Mouse (Mus musculus) CD4-positive, CD25-positive, alpha-beta regulatory T cell, adult 2 months (primary cell): ENCODE results near the gene Grpr.

ENCODE experiments used
- DNase-seq: peaks from one replicate; pipeline ENCODE4 v3.0.0-alpha.2; 2012; ENCODE audit warnings: low read depth, low spot score

Gene Grpr

DNA sequence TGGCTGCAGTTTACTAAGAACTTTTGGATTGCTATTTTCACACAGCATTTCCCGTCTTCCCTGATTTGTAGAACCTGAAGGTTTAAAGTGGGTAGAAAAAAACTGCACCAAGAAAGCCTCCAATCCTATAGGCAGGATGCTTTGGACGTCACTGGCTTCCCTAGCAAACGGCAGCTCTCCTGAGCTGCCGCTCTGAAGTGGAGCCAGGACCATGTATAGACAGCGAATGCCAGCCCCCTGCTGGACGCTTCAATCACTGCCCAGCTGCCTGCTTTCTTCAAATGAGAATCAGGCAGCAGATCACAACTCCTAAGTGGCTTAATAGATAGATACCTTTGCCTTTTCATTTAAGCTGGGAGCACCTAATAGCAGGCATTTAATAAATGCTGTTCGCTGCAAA is at the start of gene Grpr:
TSS of gene Grpr (minus strand) at position 12 of the 400 bp plus-strand sequence.
- peak; percentile 43 for DNase-seq

DNA sequence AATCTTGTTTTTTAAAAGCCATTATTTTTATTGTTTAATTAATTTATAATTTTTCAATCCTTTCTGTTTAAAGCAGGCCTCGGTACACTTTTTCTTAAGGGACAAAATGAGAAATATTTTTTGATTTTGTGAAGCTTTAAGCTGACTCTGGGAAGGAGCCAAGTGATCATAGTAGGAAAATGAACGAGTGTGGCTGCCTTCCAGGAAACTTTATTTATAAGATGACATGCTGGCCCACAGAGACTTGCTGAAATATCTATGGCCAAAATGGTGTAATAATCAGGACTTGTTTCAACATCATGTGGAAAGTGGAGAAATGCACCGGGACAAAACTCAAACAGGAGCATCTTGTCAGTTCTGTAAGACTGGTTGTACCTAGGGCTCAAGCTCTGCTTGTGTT is 11.0 kb upstream of the Grpr start:
- no peak for DNase-seq

DNA sequence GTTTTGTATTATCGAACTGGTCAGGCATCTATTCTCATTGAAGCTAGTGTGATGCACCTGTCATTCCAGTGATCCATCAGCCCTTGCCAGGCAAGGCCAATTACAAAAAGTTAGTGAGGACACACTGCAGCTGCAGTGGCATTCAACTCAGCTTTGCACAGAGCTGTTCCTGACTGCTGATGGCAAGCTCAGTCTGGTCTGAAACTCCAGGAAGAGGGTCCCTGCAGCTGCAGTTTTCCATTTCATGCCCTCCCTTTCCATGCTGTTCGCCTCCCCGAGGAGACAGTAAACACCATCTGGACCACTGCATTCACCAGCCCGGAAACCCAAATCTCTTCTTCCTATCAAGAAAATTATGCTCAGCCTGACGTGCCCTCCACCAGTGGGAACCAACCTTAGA is 2.4 kb downstream of the Grpr start:
- no peak for DNase-seq

DNA sequence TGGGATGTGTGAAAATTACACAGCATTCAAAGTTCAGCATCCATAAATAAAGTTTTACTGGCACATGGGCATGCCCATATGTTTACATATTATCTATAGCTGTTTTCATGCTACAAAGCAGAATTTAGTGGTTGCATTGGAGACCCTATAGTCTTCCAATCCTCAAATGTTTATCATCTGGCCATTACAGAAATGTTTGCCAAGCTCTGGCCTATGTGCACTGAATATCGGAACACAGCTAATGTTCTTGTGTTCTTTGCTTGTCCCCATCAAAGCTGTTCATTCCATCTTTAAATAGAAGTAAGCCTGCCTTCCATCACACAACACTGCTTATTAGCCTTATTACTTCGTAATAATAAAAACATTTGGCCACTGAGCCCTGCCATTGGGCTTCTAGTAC is 16.6 kb downstream of the Grpr start:
- DNase-seq = no peak

DNA sequence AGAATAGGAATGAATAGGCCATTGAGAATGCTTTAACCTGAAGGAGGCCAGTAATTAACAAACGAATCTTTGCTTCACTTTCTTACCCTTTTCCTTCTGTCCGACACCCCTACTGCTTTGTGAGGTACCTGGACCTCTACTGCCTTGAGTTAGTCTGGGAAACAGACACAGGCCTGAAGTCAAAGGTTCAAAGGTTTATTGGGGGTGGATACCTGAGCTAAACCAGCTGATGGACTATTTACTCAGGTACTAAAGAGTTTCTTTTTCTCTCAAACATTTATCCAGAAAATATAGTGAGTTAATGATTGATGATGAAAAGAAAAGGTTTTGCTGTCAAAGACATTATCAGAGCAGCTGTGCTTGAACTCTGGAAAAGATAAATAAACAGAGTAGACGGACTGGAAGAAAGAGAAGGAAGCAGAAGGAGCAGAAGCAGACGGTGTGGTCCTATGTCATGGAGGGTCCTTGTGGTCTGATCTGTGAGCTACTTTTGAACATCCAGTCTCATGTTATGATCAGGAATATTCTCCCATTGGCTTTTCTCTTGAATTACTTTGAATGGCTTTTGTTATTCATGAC is 30.4 kb downstream of the Grpr start:
- no peak for DNase-seq

DNA sequence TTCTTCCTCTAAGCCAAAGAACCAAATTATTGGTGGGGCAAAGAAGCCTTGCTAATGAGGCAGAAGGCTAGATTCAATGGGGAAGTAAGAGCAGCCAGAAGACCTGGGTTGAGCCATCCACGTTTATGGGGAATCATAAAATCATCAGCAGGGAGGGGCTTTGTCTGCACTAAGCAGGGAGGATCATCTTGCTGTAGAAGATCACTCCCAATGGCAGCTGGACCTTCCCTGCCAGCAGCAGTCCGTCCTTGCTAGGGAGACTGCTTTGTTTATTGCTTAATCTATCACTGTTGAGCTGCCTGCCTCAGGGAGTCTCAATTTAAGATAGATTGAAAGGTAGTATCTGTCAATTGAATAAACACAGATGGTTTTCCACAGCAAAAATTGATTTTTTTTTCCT is 37.7 kb downstream of the Grpr start:
- DNase-seq = no peak

DNA sequence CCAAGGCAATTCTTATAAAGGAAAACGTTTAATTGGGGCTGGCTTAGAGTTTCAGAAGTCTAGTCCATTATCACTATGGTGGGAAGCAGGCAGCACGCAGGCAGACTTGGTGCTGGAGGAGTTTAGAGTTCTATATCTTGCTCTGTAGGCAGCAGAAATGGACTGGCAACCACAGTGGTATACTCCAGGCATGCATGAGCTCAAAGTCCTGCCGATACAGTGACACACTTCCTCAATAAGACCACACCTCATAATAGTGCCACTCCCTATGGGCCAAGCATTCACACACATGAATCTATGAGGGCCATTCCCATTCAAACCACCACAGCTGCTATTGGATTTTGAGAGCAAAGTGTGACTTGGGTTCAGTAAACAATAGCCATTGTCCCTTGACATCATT is 47.4 kb downstream of the Grpr start:
- DNase-seq = no peak
